Mouse (Mus musculus) right cerebral cortex, postnatal 10 days (tissue): ENCODE measurements around the gene Uba7.
A peak's percentile ranks its signal among the peaks of the same experiment; 100 is the strongest.

Experiments
- DNase-seq, 2 experiments: peaks; one replicate each; pipeline ENCODE4 v3.0.0; 2021; ENCODE audit warnings: low spot score in 2 of 2

Gene Uba7

DNA sequence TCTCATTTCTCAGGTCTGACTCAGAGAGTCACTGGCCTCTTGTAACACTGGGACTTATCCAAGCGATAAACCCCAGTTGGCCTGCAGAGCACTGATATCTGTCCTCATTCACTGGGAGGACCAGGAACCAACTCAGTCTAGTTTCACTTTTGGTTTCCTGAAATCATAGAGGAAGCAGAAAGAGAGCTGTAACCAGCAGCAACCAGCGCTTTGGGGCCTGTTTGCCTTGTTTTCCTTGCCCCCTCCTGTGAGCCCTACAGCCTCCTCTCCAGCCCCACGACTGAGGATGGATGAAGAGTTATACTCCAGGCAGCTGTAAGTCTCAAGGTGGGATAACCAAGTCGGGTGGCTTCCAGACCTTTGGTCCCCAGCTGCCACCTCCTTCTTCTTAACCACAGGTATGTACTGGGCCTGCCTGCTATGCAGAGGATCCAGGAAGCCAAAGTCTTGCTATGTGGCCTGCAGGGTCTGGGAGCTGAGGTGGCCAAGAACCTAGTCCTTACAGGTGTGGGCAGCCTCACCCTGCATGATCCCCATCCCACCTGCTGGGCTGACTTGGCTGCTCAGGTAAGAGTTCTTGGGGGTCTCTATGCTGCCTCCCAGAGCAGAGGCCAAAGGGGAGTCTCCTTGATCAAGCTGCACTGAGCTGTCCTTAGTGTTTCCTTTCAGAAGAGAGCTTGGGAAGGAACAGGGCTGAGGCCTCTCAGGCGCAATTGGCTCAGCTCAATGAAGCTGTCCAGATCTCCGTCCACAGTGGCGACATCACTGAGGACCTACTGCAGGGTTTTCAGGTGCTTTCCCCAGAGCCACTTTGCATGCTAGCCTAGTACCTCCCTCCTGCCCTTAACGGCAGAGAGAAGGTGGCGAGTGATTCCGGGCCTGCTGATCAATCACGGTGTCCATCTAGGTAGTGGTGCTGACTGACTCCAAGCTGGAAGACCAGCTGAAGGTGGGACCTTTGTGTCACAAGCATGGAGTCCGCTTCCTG, at the start of gene Uba7:
TSS of gene Uba7 (plus strand) at position 107 of the 988 bp plus-strand sequence.
- no peak for DNase-seq

DNA sequence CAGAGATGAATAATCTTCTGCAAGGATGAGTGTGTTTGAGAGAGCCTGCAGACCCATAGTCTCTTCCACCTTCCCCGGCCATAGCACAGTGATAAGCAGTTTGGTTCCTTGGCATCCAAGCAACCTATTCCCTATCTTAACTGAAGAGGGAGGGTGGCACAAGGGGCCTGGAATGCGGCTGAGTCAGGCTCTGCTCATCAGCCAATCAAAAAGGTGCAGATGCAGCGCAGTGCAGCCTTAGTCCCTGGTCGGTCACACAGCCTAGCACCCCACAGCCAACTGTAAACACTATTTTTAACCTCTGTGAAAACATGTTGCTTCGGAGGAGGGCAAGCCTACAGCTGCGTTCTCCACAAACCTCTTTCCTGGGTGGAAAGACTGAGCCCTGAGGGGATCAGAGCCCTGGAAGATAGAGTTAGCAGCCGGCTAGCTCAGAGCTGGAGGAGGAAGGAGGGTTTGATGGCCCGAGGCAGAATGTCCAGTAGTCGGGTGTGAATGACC, 48.3 kb upstream of the Uba7 start:
- no peak for DNase-seq

DNA sequence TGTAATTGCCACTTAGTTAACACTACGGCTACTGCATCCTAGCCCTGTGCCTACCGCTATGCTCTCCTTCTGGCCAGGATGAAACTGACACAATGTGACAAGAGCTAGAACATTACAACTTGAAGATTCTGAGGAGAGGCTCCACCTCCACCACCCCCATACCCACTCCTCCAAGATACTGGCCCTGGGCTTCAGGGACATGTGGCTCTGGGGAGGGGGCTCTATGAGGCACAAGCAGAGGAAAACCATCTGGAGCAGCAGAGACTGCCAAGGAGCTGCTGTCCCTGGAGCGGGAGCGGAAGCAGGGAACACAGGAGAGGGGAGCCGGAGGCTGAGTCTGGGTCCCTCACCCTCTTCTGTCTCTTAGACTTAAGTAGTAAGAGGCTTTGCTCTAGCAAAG, 47.6 kb upstream of the Uba7 start:
- peak; percentile 74 to 89 for DNase-seq

DNA sequence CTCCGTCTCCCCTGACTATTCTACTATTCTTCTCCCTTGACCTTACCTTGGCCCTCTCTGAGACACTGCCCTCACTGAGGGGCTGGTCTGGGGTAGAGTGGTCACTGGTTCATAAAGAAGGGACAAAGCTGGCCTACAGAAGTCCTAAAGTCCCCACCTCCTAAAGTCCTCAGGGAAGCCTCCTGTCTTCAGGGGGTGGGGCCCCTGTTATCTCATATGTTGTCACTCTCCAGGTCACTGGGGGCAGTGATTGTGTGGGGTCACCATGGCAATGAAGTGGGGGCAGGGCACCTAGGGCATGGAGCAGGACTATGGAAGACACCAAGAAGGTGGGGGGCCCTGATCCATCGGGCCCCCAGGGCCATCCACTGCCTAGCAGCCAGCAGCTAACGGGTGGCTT, 47.1 kb upstream of the Uba7 start, which contains the start of gene Actl11:
TSS of gene Actl11 (plus strand) at position 301 of the 400 bp plus-strand sequence.
- no peak for DNase-seq

DNA sequence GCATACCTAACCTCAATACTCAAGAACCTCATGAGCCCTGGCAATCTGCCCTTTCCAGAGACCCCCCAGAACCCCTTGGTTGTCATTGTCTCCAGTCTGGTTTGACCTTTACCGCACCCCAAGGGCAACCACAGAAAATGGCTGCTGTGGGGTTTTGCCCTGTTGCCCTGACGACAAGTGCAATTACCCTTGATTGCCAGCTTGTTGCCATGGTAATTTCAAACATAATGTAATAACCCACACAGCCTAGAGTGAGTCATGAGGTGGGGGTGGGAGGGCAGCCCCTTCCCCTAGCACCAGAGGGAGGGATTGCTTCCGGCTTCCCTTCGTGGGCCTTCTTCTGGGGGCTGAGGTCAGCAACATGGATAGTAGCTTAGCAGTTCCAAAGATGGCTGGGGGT, 43.1 kb upstream of the Uba7 start:
- DNase-seq, result no peak

DNA sequence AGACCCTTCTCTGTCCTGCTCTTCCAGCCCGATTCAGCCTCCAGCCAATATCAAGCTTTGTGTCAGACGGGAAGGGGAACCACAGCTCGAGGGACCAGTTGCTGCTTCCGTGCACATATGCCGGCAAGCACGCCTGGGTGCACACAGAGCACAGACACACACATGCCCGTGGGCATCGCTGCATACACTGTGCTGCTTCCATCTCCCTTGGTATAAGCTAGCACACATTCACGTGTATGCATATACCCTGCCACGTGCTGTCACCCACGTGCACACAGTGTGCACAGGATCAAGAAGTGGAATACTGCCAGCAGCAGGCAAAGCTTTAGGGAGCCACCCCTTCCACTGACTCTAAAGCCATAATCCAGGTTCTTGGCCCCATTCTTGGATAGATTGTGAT, 41.2 kb upstream of the Uba7 start:
- DNase-seq, result peak; percentile 73 to 83

DNA sequence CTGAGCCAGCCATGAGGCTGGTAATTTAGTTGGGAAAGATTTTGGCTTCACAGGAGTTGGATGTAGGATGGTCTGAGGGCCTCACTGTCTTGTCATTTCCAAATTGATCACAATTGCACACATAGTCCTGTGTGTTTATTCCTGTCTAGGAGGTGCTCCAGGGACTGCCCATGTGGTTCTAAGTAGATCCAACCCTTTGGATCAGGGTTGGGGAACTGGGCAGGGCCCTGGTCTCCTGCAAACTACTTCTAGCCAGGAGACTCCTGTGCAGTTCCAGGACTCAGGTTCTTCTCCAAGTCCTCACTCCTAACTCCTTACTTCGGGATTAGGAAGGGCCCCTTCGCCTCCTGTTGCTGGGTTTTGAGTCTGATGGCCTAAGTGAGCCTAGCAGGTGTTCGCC, 39.9 kb upstream of the Uba7 start, which contains the start of gene Camkv:
TSS of gene Camkv (plus strand) at position 301 of the 400 bp plus-strand sequence.
- no peak for DNase-seq

DNA sequence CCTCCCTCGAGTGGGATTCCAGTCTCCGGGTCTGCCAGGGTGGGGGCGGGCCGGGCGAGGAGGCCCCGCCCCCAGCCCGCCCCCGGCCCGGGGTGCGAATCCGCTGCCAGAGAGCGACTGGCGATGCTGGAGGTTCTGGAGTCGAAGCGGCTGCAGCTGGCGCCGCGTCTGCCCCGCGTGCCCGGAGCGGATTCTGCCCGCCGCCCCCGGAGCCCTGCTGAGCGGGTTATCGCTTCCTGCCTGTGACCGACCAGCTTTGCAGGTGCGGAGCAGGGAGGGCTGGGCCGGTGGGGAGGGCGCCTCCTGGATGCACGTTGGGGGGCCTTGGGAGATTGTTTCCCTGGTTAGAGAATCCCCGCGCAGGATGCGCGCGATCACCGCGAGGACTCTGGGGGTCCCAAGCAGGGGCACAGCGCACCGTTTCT, 39.5 kb upstream of the Uba7 start:
- DNase-seq, result peak; percentile 73

DNA sequence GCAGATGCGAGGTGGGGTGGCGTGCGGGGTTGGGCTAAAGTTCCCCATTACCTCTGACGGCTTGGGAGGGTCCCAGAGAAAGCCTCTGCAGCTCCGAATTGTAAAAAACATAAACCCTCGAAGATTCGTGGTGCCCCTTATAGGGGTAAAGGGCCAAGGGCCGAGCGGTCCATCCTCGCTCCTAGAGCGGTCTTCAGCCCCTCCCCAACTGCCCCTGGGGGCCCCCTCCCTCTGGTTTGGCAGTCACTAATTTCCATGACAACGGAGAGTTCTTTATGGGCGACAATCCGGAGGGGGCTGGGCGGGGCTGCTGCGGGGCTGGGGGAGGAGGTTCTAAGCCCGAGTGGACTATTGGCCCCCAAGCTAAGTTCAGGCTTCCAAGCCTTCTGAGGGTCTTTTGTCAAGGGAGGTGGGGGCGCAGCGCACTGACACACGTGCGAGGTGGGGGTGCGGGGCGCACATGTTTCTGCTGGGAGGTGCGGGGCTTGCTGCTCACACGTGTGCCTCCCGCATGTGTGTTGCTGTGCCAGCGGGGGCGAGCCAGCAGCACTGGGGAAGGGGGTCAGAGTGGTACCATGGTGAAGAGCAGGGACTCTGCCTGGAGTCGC, 39.0 kb upstream of the Uba7 start:
- DNase-seq, result peak; percentile 84 to 85

DNA sequence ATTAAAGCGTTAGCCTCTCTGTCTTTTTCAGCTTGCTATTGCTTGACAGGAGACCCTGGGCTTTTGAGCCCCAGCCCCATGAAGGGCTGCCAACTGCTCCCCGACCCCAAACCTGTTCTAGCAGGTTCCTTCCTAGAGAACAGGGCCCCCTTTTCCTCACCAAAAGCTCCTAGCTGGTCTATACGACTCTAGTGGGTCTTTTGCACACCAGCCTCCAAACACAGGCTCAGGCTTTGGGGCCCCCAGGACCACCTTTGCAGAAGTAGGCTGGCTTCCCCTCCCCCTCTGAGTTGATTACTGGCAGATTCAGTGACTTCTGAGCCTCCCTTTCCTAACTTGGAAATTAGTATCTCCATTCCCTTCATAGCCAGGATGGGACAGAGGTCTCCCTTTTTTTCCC, 38.5 kb upstream of the Uba7 start:
- DNase-seq, result no peak

DNA sequence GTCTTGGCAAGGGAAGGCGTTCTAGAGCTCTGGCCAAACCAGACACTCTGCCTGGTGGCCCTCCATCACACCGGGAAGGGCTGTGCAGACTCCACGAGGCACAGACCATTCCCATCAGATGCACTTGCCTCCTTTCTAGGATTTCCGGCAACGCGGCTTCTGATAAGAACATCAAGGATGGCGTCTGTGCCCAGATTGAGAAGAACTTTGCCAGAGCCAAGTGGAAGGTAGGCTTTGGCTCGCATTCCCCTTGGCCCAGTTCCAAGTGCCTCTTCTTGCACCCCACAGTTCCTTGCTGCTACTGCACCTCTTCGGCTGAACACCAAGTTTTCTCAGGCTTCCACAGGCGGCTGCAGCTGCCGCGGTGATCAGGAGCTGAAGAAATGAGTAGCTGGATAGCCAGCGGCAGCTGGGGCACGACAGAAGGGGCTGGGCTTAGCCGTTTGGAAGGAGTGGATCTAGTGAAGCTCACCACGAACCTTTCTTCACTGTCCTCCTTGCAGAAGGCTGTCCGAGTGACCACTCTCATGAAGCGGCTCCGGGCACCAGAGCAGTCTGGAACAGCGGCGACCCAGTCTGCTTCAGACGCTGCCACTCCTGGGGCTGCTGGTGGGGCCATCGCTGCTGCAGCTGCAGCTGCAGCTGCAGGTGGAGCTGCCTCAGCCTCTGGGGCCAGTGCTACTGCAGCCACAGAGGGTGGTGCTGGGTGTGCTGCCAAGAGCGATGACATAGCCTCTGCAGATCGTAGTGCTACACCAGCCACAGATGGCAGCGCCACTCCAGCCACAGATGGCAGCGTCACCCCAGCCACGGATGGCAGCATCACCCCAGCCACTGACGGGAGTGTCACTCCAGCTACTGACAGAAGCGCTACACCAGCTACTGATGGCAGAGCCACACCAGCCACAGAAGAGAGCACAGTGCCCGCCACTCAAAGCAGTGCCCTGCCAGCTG, 27.8 kb upstream of the Uba7 start:
- no peak for DNase-seq

DNA sequence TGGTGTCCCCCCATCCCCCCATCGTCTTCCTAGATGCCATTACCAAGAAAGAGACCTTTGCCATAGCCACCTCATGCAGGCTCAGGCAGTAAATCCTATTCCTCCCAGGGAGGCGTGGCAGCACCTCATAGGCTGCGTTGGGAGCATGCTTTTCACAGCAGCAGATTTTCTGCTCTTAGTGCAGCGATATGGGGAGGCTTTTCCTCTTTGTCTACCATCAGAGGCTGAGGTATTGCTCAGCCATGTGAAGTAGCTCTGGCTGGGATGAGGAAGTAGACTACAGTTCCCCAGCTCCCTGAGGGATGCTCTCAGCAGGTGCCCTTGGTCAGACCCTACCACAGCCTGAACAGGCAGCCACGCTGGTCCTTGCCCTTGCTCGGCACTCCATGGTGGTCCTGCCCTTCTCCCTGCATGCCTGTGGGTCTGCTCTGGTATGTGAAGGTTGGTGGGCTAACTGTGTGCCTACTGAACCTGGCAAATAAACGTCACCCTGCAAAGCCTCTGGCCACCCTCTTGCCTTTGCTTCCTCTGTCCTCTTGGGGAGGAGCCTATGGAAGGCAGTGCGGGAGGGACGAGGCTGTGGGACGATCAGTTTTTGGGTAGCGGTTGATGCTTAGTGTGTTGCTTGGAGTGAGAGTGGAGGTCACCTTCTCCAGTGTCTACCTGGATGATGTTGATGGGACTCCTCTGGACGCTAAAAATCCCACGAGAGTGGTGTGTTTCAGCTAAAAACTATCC, 26.0 kb upstream of the Uba7 start:
- no peak for DNase-seq

DNA sequence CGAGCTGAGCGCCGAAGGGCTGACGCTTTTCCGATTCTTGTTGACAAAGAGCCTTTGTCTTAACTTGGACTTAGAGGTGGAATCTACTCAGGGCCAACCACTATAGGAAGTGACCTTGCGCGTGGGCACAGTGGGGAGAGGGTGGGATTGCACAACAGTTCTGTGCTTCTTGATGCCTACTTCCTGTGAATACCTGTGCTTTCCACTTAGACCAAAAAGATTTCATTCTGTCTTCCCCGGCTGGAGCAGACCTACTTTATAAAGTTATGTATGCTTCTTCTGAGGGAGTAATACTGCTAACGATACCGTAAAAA, 25.4 kb upstream of the Uba7 start, which contains the start of gene Traip:
TSS of gene Traip (plus strand) at position 215 of the 314 bp plus-strand sequence.
- DNase-seq, result no peak

DNA sequence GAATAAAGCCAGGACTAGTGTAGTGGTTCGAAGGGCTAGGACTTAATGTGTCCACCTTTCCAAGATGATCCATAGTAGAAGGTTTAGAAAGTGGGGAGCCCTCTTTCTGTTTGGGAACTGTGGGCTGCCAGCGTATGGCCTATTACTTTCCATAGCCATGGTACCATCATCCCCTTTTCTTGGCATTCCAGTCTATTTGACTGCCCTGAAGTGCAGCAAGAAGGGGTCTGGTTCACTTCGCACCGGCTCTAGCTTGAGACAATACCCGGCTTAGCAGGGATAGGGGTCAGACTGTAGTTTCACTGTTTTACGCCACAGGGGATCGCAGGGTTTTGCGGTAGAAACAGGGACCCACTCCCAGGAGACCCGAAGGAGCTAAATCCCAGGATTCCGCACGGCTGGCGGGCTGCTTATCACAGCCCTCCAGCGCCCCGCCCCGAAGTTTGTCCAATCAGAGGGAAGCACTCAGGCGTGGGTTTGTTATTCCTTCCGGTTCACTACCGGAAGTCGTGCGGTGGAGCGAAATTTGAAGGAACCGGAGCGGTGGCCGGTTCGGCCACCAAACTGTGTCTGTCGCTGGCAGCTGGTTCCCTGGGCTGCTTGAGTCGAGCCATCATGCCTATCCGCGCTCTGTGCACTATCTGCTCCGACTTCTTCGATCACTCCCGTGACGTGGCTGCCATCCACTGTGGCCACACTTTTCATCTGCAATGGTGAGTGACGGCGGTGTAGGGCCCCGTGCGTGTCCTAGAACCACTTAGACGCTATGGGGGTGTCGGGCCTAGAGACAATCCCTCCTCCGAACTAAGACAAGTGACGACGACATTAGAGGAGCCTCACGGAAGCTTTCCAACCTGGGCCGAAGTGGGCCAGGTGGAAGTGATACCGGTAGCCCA, 24.6 kb upstream of the Uba7 start:
- DNase-seq, result peak; percentile 96 to 97

DNA sequence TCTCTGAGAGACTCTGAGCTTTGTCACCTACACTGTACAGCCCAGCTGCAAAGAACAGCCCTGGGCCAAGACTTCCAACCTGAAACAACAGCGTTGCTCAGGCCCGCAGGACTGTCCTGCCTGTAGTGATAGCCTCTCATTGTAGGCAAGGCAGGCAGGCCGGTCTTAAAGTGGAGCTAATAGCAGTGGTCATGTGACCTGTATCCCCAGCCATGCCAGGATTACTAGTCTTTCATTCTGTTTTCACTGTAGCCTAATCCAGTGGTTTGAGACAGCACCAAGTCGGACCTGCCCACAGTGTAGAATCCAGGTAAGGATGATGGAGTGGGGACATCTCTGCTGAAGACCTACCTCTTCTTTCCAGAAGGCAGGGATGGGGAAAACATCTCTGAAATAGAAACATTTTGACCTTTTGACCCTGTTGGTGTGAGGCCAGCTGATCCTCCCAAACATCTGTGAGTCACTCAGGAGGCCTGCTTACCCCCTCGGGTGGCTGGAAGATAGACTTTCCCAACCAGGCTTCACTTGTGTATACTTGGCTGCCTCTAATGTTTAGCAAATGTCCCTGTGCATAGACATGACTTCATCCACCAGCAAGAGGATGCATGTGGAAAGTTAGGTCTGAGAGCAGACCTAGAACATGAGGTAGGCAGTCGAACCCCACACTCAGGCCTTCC, 19.6 kb upstream of the Uba7 start:
- DNase-seq, result no peak

DNA sequence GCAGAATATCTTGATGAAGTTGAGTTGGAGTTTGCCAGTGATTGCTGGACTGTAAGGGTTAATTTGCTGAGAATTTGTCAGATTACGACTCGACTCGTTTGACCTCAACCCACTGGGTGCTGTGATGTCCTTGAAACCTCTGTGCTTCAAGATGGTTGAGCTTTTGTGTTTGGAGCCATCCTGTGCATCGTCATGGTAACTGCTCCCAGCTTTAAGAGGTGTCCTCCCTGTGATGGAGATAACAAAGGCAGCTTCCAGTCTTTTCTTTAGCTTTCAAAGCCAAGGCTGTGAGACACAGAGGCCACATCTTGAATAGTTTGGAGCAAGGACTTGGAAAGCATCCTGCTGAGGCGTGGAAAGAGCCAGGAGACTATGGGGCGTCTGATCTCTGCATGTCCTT, 18.2 kb upstream of the Uba7 start:
- DNase-seq, result no peak

DNA sequence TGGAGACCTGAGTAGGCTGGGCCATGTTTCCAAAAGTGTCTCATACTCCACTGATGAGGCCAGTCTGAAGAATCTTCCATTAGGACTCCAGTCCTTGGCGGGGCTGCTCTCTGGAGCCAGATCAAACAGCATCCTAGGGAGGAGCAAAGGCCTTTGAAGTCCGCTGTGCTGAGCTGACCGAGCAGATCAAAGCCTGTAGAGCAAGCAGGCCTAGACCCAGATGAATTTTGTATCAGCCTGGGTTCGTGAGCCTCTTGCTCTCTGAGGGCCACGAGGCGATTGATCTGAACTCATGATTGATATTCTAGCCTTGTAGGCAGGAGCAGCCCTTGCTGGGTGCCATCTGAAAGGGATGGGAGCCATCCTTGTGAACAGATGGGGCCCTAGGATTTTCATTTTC, 15.4 kb upstream of the Uba7 start:
- DNase-seq, result no peak

DNA sequence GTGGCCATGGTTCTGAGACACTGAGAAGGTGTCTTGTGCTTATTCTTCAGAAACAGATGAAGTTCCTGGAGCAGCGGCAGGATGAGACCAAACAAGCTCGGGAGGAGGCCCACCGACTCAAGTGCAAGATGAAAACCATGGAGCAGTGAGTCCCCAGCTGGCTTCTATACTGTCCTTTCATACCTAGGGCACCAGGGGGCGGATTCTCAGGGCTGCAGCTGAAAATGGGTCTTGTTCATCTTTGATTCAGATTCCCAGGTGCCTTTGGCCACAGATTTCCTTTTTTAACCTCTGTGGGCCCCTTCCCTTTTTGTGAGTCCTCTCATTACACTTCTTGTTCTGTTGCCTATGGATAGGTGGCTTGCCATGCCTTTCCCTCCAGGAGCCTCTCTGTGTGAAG, 14.4 kb upstream of the Uba7 start:
- no peak for DNase-seq

DNA sequence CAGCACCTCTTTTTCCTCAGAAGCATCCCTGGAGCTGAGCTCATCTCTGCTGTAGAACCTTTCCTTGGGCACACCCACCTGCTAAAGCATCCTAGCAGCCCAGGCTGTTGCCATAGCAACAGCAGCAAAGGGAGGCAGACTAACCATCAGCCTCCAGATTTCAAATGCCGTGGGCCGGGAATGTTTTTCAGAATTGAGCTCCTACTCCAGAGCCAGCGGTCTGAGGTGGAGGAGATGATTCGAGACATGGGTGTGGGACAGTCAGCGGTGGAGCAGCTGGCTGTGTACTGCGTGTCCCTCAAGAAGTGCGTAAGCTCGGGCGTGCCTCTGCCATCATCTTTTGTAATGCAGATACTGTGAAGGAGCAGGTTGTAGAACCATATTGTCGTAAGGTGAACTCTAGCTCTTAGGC, 13.9 kb upstream of the Uba7 start:
- DNase-seq, result peak; percentile 90 to 95
